ENCODE assay signal across 8 mouse cellular contexts in the genomic region with DNA sequence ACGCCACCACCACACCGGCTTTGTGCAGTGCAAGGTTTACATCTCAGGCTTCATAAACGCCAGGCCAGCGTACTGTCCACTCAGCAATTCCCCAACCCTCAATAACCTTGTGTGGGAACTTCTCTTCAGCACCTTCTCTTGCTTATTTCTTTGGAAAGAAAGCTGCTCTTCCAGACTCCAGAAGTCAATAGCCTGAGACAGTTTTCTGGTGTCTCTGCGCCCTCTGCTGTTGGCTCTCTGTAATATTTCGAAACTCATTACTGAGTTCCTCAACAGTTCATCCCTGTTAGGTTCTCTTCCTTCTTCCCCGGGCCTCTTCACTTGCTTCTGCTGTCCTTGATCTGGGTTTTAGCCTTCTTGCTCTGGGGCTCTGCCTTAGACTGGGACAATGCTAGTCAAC. TPM values are rescaled to one million over a fixed set of nuclear protein-coding genes. Genes with fewer than 3 reads are reported as not detected.
DNase-seq lines count a peak whose midpoint lies in the region; ATAC-seq and TF ChIP-seq lines count a peak whose summit lies in the region.

No protein-coding gene starts in this region.

- H3K9ac ChIP-seq in forebrain, embryonic 11.5 days (ENCODE audit: low read length): no peak overlapping the region
- H3K9ac ChIP-seq in forebrain, embryonic 13.5 days: no peak overlapping the region
- H3K9ac ChIP-seq in ES-E14 (ENCODE audit: insufficient read depth, low read depth, low read length, poor library complexity, severe bottlenecking): no peak overlapping the region
- H3K9ac ChIP-seq in heart, embryonic 12.5 days: no peak overlapping the region

- no peaks in the 10 kb centered on the region for H3K4me1 ChIP-seq in forebrain, embryonic 11.5 days (replicated peaks; ENCODE audit: control insufficient read depth, insufficient read depth, low read length)
- no peaks in the 10 kb centered on the region for H3K4me1 ChIP-seq in forebrain, embryonic 13.5 days
- no peaks in the 10 kb centered on the region for H3K4me1 ChIP-seq in ES-E14 (ENCODE audit: control insufficient read depth in 2 of 2, insufficient read depth in 2 of 2, low read length in 2 of 2, poor library complexity in 1 of 2)
- H3K4me1 ChIP-seq in heart, embryonic 12.5 days (replicated peaks): no peaks in the 10 kb centered on the region

- H3K4me3 ChIP-seq in forebrain, embryonic 11.5 days (ENCODE audit: low read depth, low read length): no peak overlapping the region
- no peak overlapping the region for H3K4me3 ChIP-seq in forebrain, embryonic 13.5 days
- H3K4me3 ChIP-seq in ES-E14 (ENCODE audit: insufficient read depth in 1 of 2, low read depth in 1 of 2, low read length in 2 of 2, poor library complexity in 1 of 2, severe bottlenecking in 1 of 2): no peak overlapping the region
- no peak overlapping the region for H3K4me3 ChIP-seq in heart, embryonic 12.5 days
- H3K4me3 ChIP-seq in layer of hippocampus, adult 2 months: no peak overlapping the region

- in situ Hi-C loops in ES-E14 (cut with MboI; ENCODE audit: low sequenced_read_pairs in 2 of 2, unreplicated experiment in 2 of 2): no loop called here

- DNase-seq in forebrain, embryonic 11.5 days (ENCODE audit: low spot score): peak; percentile 77
- no peak for DNase-seq in ES-E14 (ENCODE audit: low read depth, low spot score)
- DNase-seq in cerebellum, postnatal 10 days: peak; percentile 77 to 79
- peak; percentile 63 to 66 for DNase-seq in layer of hippocampus, adult 2 months (ENCODE audit: low spot score in 2 of 2)
- peak; percentile 77 for DNase-seq in lung, postnatal 14 days
- peak; percentile 47 for DNase-seq in right cerebral cortex, postnatal 25 days

- no peaks in the 10 kb centered on the region for H3K27me3 ChIP-seq in forebrain, embryonic 11.5 days (ENCODE audit: control insufficient read depth, insufficient read depth, low read length)
- H3K27me3 ChIP-seq in forebrain, embryonic 13.5 days: no peaks in the 10 kb centered on the region
- H3K27me3 ChIP-seq in heart, embryonic 12.5 days (replicated peaks): no peaks in the 10 kb centered on the region

- 25% methylated on average over 7 of the region's 7 CpGs for WGBS in forebrain, embryonic 11.5 days
- 22% methylated on average over 7 of the region's 7 CpGs for whole genome bisulfite sequencing in forebrain, embryonic 13.5 days
- WGBS in heart, embryonic 12.5 days: 21% methylated on average over 7 of the region's 7 CpGs

- no peaks in the 10 kb centered on the region for H3K36me3 ChIP-seq in forebrain, embryonic 11.5 days (ENCODE audit: control insufficient read depth, insufficient read depth, low read length)
- no peaks in the 10 kb centered on the region for H3K36me3 ChIP-seq in forebrain, embryonic 13.5 days (ENCODE audit: poor library complexity, severe bottlenecking)
- no peaks in the 10 kb centered on the region for H3K36me3 ChIP-seq in ES-E14 (ENCODE audit: control insufficient read depth, insufficient read depth, low read length, poor library complexity, severe bottlenecking)
- no peaks in the 10 kb centered on the region for H3K36me3 ChIP-seq in heart, embryonic 12.5 days

- no peak; the same call in 1 of the 2 replicates for ATAC-seq in forebrain, embryonic 11.5 days (replicated peaks; ENCODE audit: low FRiP score)
- ATAC-seq in forebrain, embryonic 13.5 days: no peak
- no peak for ATAC-seq in heart, embryonic 12.5 days (ENCODE audit: insufficient number of reproducible peaks, low FRiP score)

- H3K9me3 ChIP-seq in forebrain, embryonic 11.5 days (ENCODE audit: control insufficient read depth, low read length): no peaks in the 10 kb centered on the region
- H3K9me3 ChIP-seq in forebrain, embryonic 13.5 days (replicated peaks): no peaks in the 10 kb centered on the region
- no peaks in the 10 kb centered on the region for H3K9me3 ChIP-seq in ES-E14 (ENCODE audit: control insufficient read depth, insufficient read depth, low read depth, low read length)
- no peaks in the 10 kb centered on the region for H3K9me3 ChIP-seq in heart, embryonic 12.5 days (replicated peaks)

- H3K27ac ChIP-seq in forebrain, embryonic 11.5 days (ENCODE audit: low read depth, low read length): no peak overlapping the region
- no peak overlapping the region for H3K27ac ChIP-seq in forebrain, embryonic 13.5 days
- no peak overlapping the region for H3K27ac ChIP-seq in ES-E14 (ENCODE audit: insufficient read depth, low read depth, low read length, poor library complexity, severe bottlenecking)
- H3K27ac ChIP-seq in heart, embryonic 12.5 days (ENCODE audit: poor library complexity, severe bottlenecking): no peak overlapping the region
- no peak overlapping the region for H3K27ac ChIP-seq in layer of hippocampus, adult 2 months

- H3K4me2 ChIP-seq in forebrain, embryonic 11.5 days (ENCODE audit: low read depth, low read length, severe bottlenecking): no peak overlapping the region
- H3K4me2 ChIP-seq in forebrain, embryonic 13.5 days: no peak overlapping the region
- 0 out of 2 replicates have a peak overlapping the region, but pooled peaks have one; percentile 20 for H3K4me2 ChIP-seq in heart, embryonic 12.5 days

- peak; percentile 90 for TF ChIP-seq CTCF in layer of hippocampus, adult 2 months (conservative IDR thresholded peaks at IDR 0.05)

TF ChIP-seq in ES-E14, 5 proteins besides CTCF, POLR2A, EP300 and RAD21:
- no peak for TF ChIP-seq MAFK (IDR thresholded peaks at IDR 0.05; ENCODE audit: insufficient read depth, low read depth, low read length)
- TF ChIP-seq HCFC1 (IDR thresholded peaks at IDR 0.05; ENCODE audit: borderline replicate concordance, insufficient read depth, low read length): no peak
- TF ChIP-seq ZC3H11A (IDR thresholded peaks at IDR 0.05; ENCODE audit: borderline replicate concordance, low read depth, low read length): peak; percentile 60; the same call in 1 of the 2 replicates
TF ChIP-seq in ES-E14: peak in this region for 1.

RNA-seq across cellular contexts. Expression of gene Psmb4, which starts 16.0 kb away (rescaled TPM):
- 319 and 365 TPM in 2 replicates for polyA plus RNA-seq in forebrain, embryonic 11.5 days (2014; fragmentation: Nextera tagmentation; extraction: Ambion mirVana)
- 390 and 393 TPM in 2 replicates for polyA plus RNA-seq in forebrain, embryonic 13.5 days (2015; fragmentation: Nextera tagmentation; extraction: Ambion mirVana)
- total RNA-seq in ES-E14 (2012; rRNA removed): 395 and 498 TPM in 2 replicates
- polyA plus RNA-seq in heart, embryonic 12.5 days (2016; fragmentation: Nextera tagmentation; extraction: Ambion mirVana): 232 and 235 TPM in 2 replicates
- total RNA-seq in layer of hippocampus, adult 2 months (2021): 100 to 1,000 TPM; 272 to 281 TPM

RNA-seq across cellular contexts. Expression of gene Selenbp1, which starts 30.1 kb away (rescaled TPM):
- polyA plus RNA-seq in forebrain, embryonic 11.5 days (2014; fragmentation: Nextera tagmentation; extraction: Ambion mirVana): 5.1 and 5.8 TPM in 2 replicates
- polyA plus RNA-seq in forebrain, embryonic 13.5 days (2015; fragmentation: Nextera tagmentation; extraction: Ambion mirVana): 7.6 and 9.0 TPM in 2 replicates
- 1.5 and 2.7 TPM in 2 replicates for total RNA-seq in ES-E14 (2012; rRNA removed)
- 42.3 and 43.9 TPM in 2 replicates for polyA plus RNA-seq in heart, embryonic 12.5 days (2016; fragmentation: Nextera tagmentation; extraction: Ambion mirVana)
- total RNA-seq in layer of hippocampus, adult 2 months (2021): 10 to 100 TPM; 10.3 to 10.5 TPM

RNA-seq across cellular contexts. Expression of gene Rfx5, which starts 51.1 kb away (rescaled TPM):
- polyA plus RNA-seq in forebrain, embryonic 11.5 days (2014; fragmentation: Nextera tagmentation; extraction: Ambion mirVana): 8.1 and 10.1 TPM in 2 replicates
- 4.3 TPM in 2 replicates for polyA plus RNA-seq in forebrain, embryonic 13.5 days (2015; fragmentation: Nextera tagmentation; extraction: Ambion mirVana)
- total RNA-seq in ES-E14 (2012; rRNA removed): 6.1 and 9.0 TPM in 2 replicates
- polyA plus RNA-seq in heart, embryonic 12.5 days (2016; fragmentation: Nextera tagmentation; extraction: Ambion mirVana): 8.7 and 9.5 TPM in 2 replicates
- 10 to 100 TPM; 23.9 to 24.6 TPM for total RNA-seq in layer of hippocampus, adult 2 months (2021)
